Mouse (Mus musculus) myocyte (in vitro differentiated cells): ENCODE results near the gene Gucy2g. TPM values are rescaled to one million over a fixed set of nuclear protein-coding genes. Genes with fewer than 3 reads are reported as not detected.

Experiments
- H3K27me3 ChIP-seq: one replicate; pipeline ENCODE4 v1.6.1; 2011; ENCODE audit not compliant: control insufficient read depth, insufficient read depth, insufficient read length
- H3K36me3 ChIP-seq: one replicate; pipeline ENCODE4 v1.6.1; 2011; ENCODE audit not compliant: control insufficient read depth, insufficient read depth
- H3K4me2 ChIP-seq: one replicate; pipeline ENCODE4 v1.6.1; 2011; ENCODE audit warnings: low read depth, control low read depth
- H3K4me3 ChIP-seq: one replicate; pipeline ENCODE4 v1.5.1; 2011; ENCODE audit warnings: mild to moderate bottlenecking, control low read depth, moderate library complexity
- H3K79me2 ChIP-seq: one replicate; pipeline ENCODE4 v1.6.1; 2011; ENCODE audit not compliant: control insufficient read depth, insufficient read depth
- H3ac ChIP-seq: one replicate; pipeline ENCODE4 v1.6.1; 2011; ENCODE audit not compliant: control insufficient read depth, insufficient read length
- CEBPB ChIP-seq: IDR thresholded peaks from 2 replicates; pipeline ENCODE4 v1.6.1; 2011; ENCODE audit warnings: mild to moderate bottlenecking, moderate library complexity; ENCODE audit not compliant: poor library complexity, insufficient read depth, severe bottlenecking
- E2F4 ChIP-seq: IDR thresholded peaks from one replicate; pipeline ENCODE4 v1.6.1; 2011; ENCODE audit warnings: mild to moderate bottlenecking, control low read depth, moderate library complexity; ENCODE audit not compliant: insufficient read depth
- MAX ChIP-seq: IDR thresholded peaks from one replicate; pipeline ENCODE4 v1.6.1; 2011; ENCODE audit warnings: low read depth, mild to moderate bottlenecking, control low read depth
- MYOD1 ChIP-seq, 3 experiments: IDR thresholded peaks; one replicate each; pipeline ENCODE4 v1.6.1; 2011; ENCODE audit warnings: control low read depth in 2 of 3, low read depth in 2 of 3, mild to moderate bottlenecking in 2 of 3, moderate library complexity in 1 of 3; ENCODE audit not compliant: insufficient read length in 2 of 3, control insufficient read depth in 1 of 3
- MYOG ChIP-seq, 3 experiments: IDR thresholded peaks; one replicate each; pipeline ENCODE4 v1.6.1; 2011; ENCODE audit warnings: control low read depth in 2 of 3, low read depth in 2 of 3, mild to moderate bottlenecking in 2 of 3; ENCODE audit not compliant: insufficient read length in 2 of 3, control insufficient read depth in 1 of 3, insufficient read depth in 1 of 3
- POLR2A ChIP-seq: IDR thresholded peaks from one replicate; pipeline ENCODE4 v1.6.1; 2011; ENCODE audit warnings: low read depth, mild to moderate bottlenecking, control low read depth, moderate library complexity; ENCODE audit not compliant: insufficient read length
- POLR2AphosphoS2 ChIP-seq: IDR thresholded peaks from one replicate; pipeline ENCODE4 v1.6.1; 2011; ENCODE audit warnings: low read depth, control low read depth; ENCODE audit not compliant: insufficient read length
- REST ChIP-seq: IDR thresholded peaks from one replicate; pipeline ENCODE4 v1.6.1; 2011; ENCODE audit warnings: mild to moderate bottlenecking, control low read depth, moderate library complexity; ENCODE audit not compliant: insufficient read depth, insufficient read length
- SRF ChIP-seq: IDR thresholded peaks from one replicate; pipeline ENCODE4 v1.6.1; 2011; ENCODE audit warnings: low read depth; ENCODE audit not compliant: control insufficient read depth, insufficient read length
- TCF12 ChIP-seq: IDR thresholded peaks from one replicate; pipeline ENCODE4 v1.6.1; 2011; ENCODE audit warnings: mild to moderate bottlenecking, control low read depth; ENCODE audit not compliant: poor library complexity, insufficient read depth, severe bottlenecking
- TCF3 ChIP-seq: IDR thresholded peaks from one replicate; pipeline ENCODE4 v1.6.1; 2011; ENCODE audit warnings: low read depth, control low read depth; ENCODE audit not compliant: insufficient read length
- USF1 ChIP-seq: IDR thresholded peaks from one replicate; pipeline ENCODE4 v1.6.1; 2011; ENCODE audit warnings: low read depth, mild to moderate bottlenecking, control low read depth, moderate library complexity
- polyA plus RNA-seq: library from polyadenylated mRNA; unstranded; fragments of >200 nt; fragmentation: generic; extraction: Trizol; gene quantifications from one replicate; pipeline ENCODE4 v1.2.1, GENCODE M21; 2012; ENCODE audit warnings: missing spikeins

The Gucy2g gene
- polyA plus RNA-seq, 1 experiment, result 0.05 TPM

- Histone ChIP-seq H3K4me2 (peak overlapping the region; percentile 42), H3ac (no peak overlapping the region), H3K36me3 (no peaks in the 10 kb centered on the region), H3K4me3 (no peak overlapping the region), H3K79me2 (no peaks in the 10 kb centered on the region), H3K27me3 (peaks cover 38% of the 10 kb centered on the region)
- TF ChIP-seq E2F4 (no peak), MAX (no peak), TCF12 (no peak), REST (no peak), SRF (no peak), MYOG (IDR thresholded peaks at IDR 0.05; ENCODE audit: control insufficient read depth in 1 of 3, insufficient read depth in 1 of 3, insufficient read length in 2 of 3, low read depth in 2 of 3) (no peak), USF1 (no peak), TCF3 (no peak), CEBPB (no peak), POLR2A (no peak), POLR2AphosphoS2 (no peak), MYOD1 (IDR thresholded peaks at IDR 0.05; ENCODE audit: control insufficient read depth in 1 of 3, insufficient read length in 2 of 3, low read depth in 2 of 3) (no peak)
These were observed 34.4 kb downstream of the Gucy2g start for GRCm38 (mm10) chr19:55206482-55207138.

GRCm38 (mm10) chr19:55198303-55198702 lies 42.7 kb downstream of the Gucy2g start:
- TF ChIP-seq MYOD1 (IDR thresholded peaks at IDR 0.05; ENCODE audit: control insufficient read depth in 1 of 3, insufficient read length in 2 of 3, low read depth in 2 of 3) (no peak), CEBPB (no peak), TCF12 (no peak), REST (no peak)
- Histone ChIP-seq H3K4me2 (no peak overlapping the region), H3K36me3 (no peaks in the 10 kb centered on the region), H3ac (no peak overlapping the region), H3K27me3 (peaks cover 18% of the 10 kb centered on the region), H3K79me2 (no peaks in the 10 kb centered on the region), H3K4me3 (no peak overlapping the region)

- TF ChIP-seq TCF12 (no peak), TCF3 (no peak), E2F4 (no peak), USF1 (no peak)
- Histone ChIP-seq H3K4me2 (no peak overlapping the region), H3K36me3 (no peaks in the 10 kb centered on the region), H3K79me2 (no peaks in the 10 kb centered on the region), H3K27me3 (peaks cover 22% of the 10 kb centered on the region), H3ac (no peak overlapping the region), H3K4me3 (no peak overlapping the region)
These were observed 45.5 kb downstream of the Gucy2g start for GRCm38 (mm10) chr19:55195574-55195973.

GRCm38 (mm10) chr19:55194520-55195170 lies 46.4 kb downstream of the Gucy2g start:
- Histone ChIP-seq H3ac (no peak overlapping the region), H3K27me3 (peaks cover 23% of the 10 kb centered on the region), H3K4me2 (peak overlapping the region; percentile 3), H3K4me3 (no peak overlapping the region), H3K36me3 (no peaks in the 10 kb centered on the region), H3K79me2 (no peaks in the 10 kb centered on the region)
- TF ChIP-seq E2F4, result no peak

GRCm38 (mm10) chr19:55193717-55194394 lies 47.2 kb downstream of the Gucy2g start:
- Histone ChIP-seq H3K4me3 (no peak overlapping the region), H3K36me3 (no peaks in the 10 kb centered on the region), H3K4me2 (no peak overlapping the region), H3ac (no peak overlapping the region), H3K27me3 (peaks cover 19% of the 10 kb centered on the region), H3K79me2 (no peaks in the 10 kb centered on the region)
- TF ChIP-seq TCF12, result no peak
- TF ChIP-seq MAX, result no peak
- TF ChIP-seq CEBPB, result no peak
- TF ChIP-seq MYOD1 (IDR thresholded peaks at IDR 0.05; ENCODE audit: control insufficient read depth in 1 of 3, insufficient read length in 2 of 3, low read depth in 2 of 3), result no peak
- no peak for TF ChIP-seq MYOG (IDR thresholded peaks at IDR 0.05; ENCODE audit: control insufficient read depth in 1 of 3, insufficient read depth in 1 of 3, insufficient read length in 2 of 3, low read depth in 2 of 3)
- TF ChIP-seq REST, result no peak
- TF ChIP-seq USF1, result no peak
- TF ChIP-seq SRF, result no peak
- no peak for TF ChIP-seq POLR2AphosphoS2
- TF ChIP-seq TCF3, result no peak
- no peak for TF ChIP-seq E2F4
- TF ChIP-seq POLR2A, result no peak
